Mouse (Mus musculus): ENCODE data around the gene Shld1.

- TF ChIP-seq CTCF (IDR thresholded peaks at IDR 0.05; ENCODE audit: borderline replicate concordance, insufficient read depth, low read depth, low read length) (no peak), POLR2A (IDR thresholded peaks at IDR 0.05; ENCODE audit: borderline replicate concordance, insufficient read depth, low read length) (no peak)
Observed at GRCm38 (mm10) chr2:132643161-132643560, 43.6 kb upstream of the Shld1 start.

Measured in cerebellum, adult 2 months (tissue).